Mouse (Mus musculus) spleen, adult 2 months (tissue): ENCODE data around the gene Gm9821.

Experiments used
- CTCF ChIP-seq: fragments of 200-500 bp; IDR thresholded peaks from 2 replicates; pipeline ENCODE4 v1.5.1; 2011; ENCODE audit warnings: mild to moderate bottlenecking, inconsistent platforms; ENCODE audit not compliant: insufficient read depth, insufficient read length, insufficient replicate concordance; ENCODE audit errors: extremely low read depth
- POLR2A ChIP-seq: fragments of 200-500 bp; IDR thresholded peaks from 2 replicates; pipeline ENCODE4 v1.6.1; 2011; ENCODE audit warnings: low read depth, low read length, inconsistent platforms

DNA sequence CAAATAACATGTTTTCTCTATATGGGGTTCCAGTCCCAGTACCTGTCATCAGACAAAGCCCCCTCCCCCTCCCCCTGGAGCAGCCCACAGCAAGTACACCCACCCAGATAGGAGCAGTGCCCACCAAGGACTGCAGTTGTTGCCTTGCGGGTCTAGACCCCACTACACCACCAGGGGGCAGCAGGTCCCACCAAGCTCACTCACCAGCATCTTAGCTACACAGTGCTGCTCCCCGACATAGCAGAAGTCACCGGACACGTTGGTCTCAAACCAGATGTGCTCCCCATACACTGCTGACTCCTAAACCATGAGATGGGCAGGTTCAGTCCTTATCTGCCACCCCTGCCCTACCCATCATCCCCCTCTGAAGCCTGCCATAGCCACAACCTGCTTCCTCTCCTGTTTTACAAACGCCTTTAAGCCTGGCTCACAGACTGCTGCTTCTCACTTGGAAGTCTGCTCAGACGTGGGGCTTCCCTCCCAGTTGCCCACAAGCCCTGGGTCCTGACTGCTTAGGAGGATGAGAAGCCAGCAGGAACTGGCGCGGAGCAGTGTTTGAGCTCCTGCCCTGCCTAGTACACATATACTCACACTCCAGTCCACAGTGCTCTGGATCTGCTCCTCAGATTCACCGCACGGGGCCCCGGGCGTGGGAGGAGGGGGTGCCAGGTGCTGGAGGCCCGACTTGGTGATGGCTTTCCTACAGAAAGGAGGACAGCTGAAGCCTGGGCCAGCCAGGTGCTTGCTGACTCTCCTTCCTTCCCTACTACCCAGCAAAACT lies 1.1 kb upstream of the Gm9821 start:
- peak; percentile 89 for TF ChIP-seq CTCF
- TF ChIP-seq POLR2A = no peak
